ENCODE assay signal across 28 mouse cellular contexts in genomic region chr11:69870289-69871069, GRCm38 (mm10). TPM values are rescaled to one million over a fixed set of nuclear protein-coding genes. Genes with fewer than 3 reads are reported as not detected.
DNase-seq lines count a peak whose midpoint lies in the region; ATAC-seq lines count a peak whose summit lies in the region.
"Had no signal": no experiment of that assay in that cellular context is flagged by ENCODE, and none has a peak within 500 bp of the region (broad histone marks: within the 10 kb centered on the region; RNA-seq: fewer than 3 reads in every experiment).

No protein-coding gene starts in this region.

- H3K36me3 ChIP-seq in liver, embryonic 11.5 days (ENCODE audit: control insufficient read depth, insufficient read depth, low read length): no peaks in the 10 kb centered on the region
- no peaks in the 10 kb centered on the region for H3K36me3 ChIP-seq in intestine, embryonic 16.5 days (ENCODE audit: control insufficient read depth, insufficient read depth, low read length)
- H3K36me3 ChIP-seq in liver, embryonic 13.5 days: no peaks in the 10 kb centered on the region
- H3K36me3 ChIP-seq: embryonic facial prominence, embryonic 10.5 days; embryonic facial prominence, embryonic 12.5 days; forebrain, embryonic 15.5 days; G1E had no signal

- no peak overlapping the region for H3K4me3 ChIP-seq in liver, embryonic 11.5 days (ENCODE audit: low read depth, low read length)
- no peak overlapping the region for H3K4me3 ChIP-seq in brown adipose tissue, adult 24 weeks (ENCODE audit: insufficient read depth, low read depth, low read length)
- H3K4me3 ChIP-seq in intestine, embryonic 16.5 days (ENCODE audit: low read length): no peak overlapping the region
- no peak overlapping the region for H3K4me3 ChIP-seq in liver, embryonic 13.5 days (replicated peaks)
- H3K4me3 ChIP-seq: embryonic facial prominence, embryonic 10.5 days; embryonic facial prominence, embryonic 12.5 days; forebrain, embryonic 13.5 days; forebrain, embryonic 15.5 days had no signal

- H3K9me3 ChIP-seq in liver, embryonic 11.5 days (ENCODE audit: control insufficient read depth, low read length): no peaks in the 10 kb centered on the region
- H3K9me3 ChIP-seq in intestine, embryonic 16.5 days (ENCODE audit: control insufficient read depth, low read length): no peaks in the 10 kb centered on the region
- no peaks in the 10 kb centered on the region for H3K9me3 ChIP-seq in liver, embryonic 13.5 days (replicated peaks)
- H3K9me3 ChIP-seq: embryonic facial prominence, embryonic 10.5 days; embryonic facial prominence, embryonic 12.5 days; forebrain, embryonic 13.5 days; forebrain, embryonic 15.5 days; G1E had no signal

- no peak for DNase-seq in liver, embryonic 11.5 days (ENCODE audit: low spot score)
- DNase-seq in liver: no peak
- no peak for DNase-seq in liver, embryonic 13.5 days
- no peak for DNase-seq in T-cell, adult 2 months (ENCODE audit: low spot score)
- DNase-seq in adrenal gland, adult 18-20 months (ENCODE audit: low spot score in 2 of 2): no peak
- DNase-seq: adrenal gland, adult 8-10 months; adrenal gland, postnatal 14 days; adrenal gland, postnatal 36 days; B cell, adult 2 months; cerebellum, adult 11-12 months; cerebellum, adult 2 months; cerebellum, adult 9-10 months; cerebellum, postnatal 10 days; cerebellum, postnatal 25 days; forebrain, postnatal 0 days had no signal

- H3K27me3 ChIP-seq in liver, embryonic 11.5 days (replicated peaks; ENCODE audit: control insufficient read depth, insufficient read depth, low read length): no peaks in the 10 kb centered on the region
- no peaks in the 10 kb centered on the region for H3K27me3 ChIP-seq in intestine, embryonic 16.5 days (replicated peaks; ENCODE audit: control insufficient read depth, insufficient read depth, low read length)
- no peaks in the 10 kb centered on the region for H3K27me3 ChIP-seq in liver, embryonic 13.5 days
- H3K27me3 ChIP-seq: embryonic facial prominence, embryonic 12.5 days; forebrain, embryonic 13.5 days; forebrain, embryonic 15.5 days had no signal

- H3K27ac ChIP-seq in liver, embryonic 11.5 days (ENCODE audit: low read depth, low read length): no peak overlapping the region
- 0 out of 2 replicates have a peak overlapping the region, but pooled peaks have one; percentile 47 for H3K27ac ChIP-seq in brown adipose tissue, adult 24 weeks (replicated peaks; ENCODE audit: low read depth, low read length)
- H3K27ac ChIP-seq in intestine, embryonic 16.5 days (ENCODE audit: low read length): no peak overlapping the region
- no peak overlapping the region; the same call in 1 of the 2 replicates for H3K27ac ChIP-seq in liver, embryonic 13.5 days
- H3K27ac ChIP-seq: embryonic facial prominence, embryonic 10.5 days; embryonic facial prominence, embryonic 12.5 days; forebrain, embryonic 13.5 days; forebrain, embryonic 15.5 days had no signal

- H3K4me1 ChIP-seq in liver, embryonic 11.5 days (replicated peaks; ENCODE audit: control insufficient read depth, insufficient read depth, low read length): no peaks in the 10 kb centered on the region
- H3K4me1 ChIP-seq in brown adipose tissue, adult 24 weeks (ENCODE audit: control insufficient read depth, insufficient read depth, insufficient read length, low read length): peaks cover 9% of the 10 kb centered on the region; the same call in 1 of the 2 replicates
- H3K4me1 ChIP-seq in intestine, embryonic 16.5 days (ENCODE audit: control insufficient read depth, insufficient read depth, low read length): no peaks in the 10 kb centered on the region
- peaks cover 44% of the 10 kb centered on the region for H3K4me1 ChIP-seq in liver, embryonic 13.5 days (replicated peaks)
- H3K4me1 ChIP-seq: embryonic facial prominence, embryonic 12.5 days; forebrain, embryonic 13.5 days; forebrain, embryonic 15.5 days had no signal

- H3K9ac ChIP-seq in liver, embryonic 11.5 days (ENCODE audit: low read depth, low read length): no peak overlapping the region
- H3K9ac ChIP-seq in intestine, embryonic 16.5 days (ENCODE audit: low read depth, low read length): no peak overlapping the region
- H3K9ac ChIP-seq in liver, embryonic 13.5 days: no peak overlapping the region
- H3K9ac ChIP-seq: embryonic facial prominence, embryonic 12.5 days; forebrain, embryonic 13.5 days; forebrain, embryonic 15.5 days; forebrain, postnatal 0 days had no signal

- no peak overlapping the region for H3K4me2 ChIP-seq in liver, embryonic 11.5 days
- no peak overlapping the region for H3K4me2 ChIP-seq in intestine, embryonic 16.5 days (ENCODE audit: low read depth, low read length)
- no peak overlapping the region for H3K4me2 ChIP-seq in liver, embryonic 13.5 days
- H3K4me2 ChIP-seq: embryonic facial prominence, embryonic 12.5 days; forebrain, embryonic 13.5 days; forebrain, embryonic 15.5 days had no signal

- ATAC-seq in liver, embryonic 11.5 days (replicated peaks; ENCODE audit: low FRiP score): peak; percentile 60; the same call in 1 of the 2 replicates
- ATAC-seq in intestine, embryonic 16.5 days: peak; percentile 86
- ATAC-seq in liver, embryonic 13.5 days (ENCODE audit: low read depth): peak; percentile 58; the same call in 1 of the 2 replicates
- no peak for ATAC-seq in cerebellum, adult (ENCODE audit: insufficient number of reproducible peaks, low FRiP score, low TSS enrichment)
- ATAC-seq: CD4-positive, CD25-positive, alpha-beta regulatory T cell, adult 4 months; forebrain, embryonic 13.5 days; forebrain, embryonic 15.5 days; forebrain, postnatal 0 days; Patski had no signal

- 70% methylated on average over 2 of the region's 2 CpGs for WGBS in liver, embryonic 11.5 days
- 79% methylated on average over 2 of the region's 2 CpGs for WGBS in intestine, embryonic 16.5 days
- 56% methylated on average over 2 of the region's 2 CpGs for WGBS in liver, embryonic 13.5 days (ENCODE audit: insufficient replicate concordance)

RNA-seq across cellular contexts. Expression of gene Tmem95, which starts 7.3 kb away (rescaled TPM):
- not detected in 2 replicates for polyA plus RNA-seq in liver, embryonic 11.5 days (2014; fragmentation: Nextera tagmentation; extraction: Ambion mirVana)
- not detected in 2 replicates for polyA plus RNA-seq in brown adipose tissue, adult 24 weeks (2012; ENCODE audit: insufficient read depth, insufficient read length, missing spikeins)
- not detected in 2 replicates for polyA plus RNA-seq in intestine, embryonic 16.5 days (2015; fragmentation: Nextera tagmentation; extraction: Ambion mirVana)
- polyA plus RNA-seq in liver, embryonic 13.5 days (2015; fragmentation: Nextera tagmentation; extraction: Ambion mirVana): not detected in 2 replicates
- not detected for total RNA-seq in adrenal gland, adult 18-20 months (2021)
- total RNA-seq: adrenal gland, adult 8-10 months; adrenal gland, postnatal 14 days; adrenal gland, postnatal 36 days; CH12.LX; forebrain, postnatal 0 days; G1E had no signal
- polyA plus RNA-seq: CD4-positive, CD25-positive, alpha-beta regulatory T cell, adult 4 months; cerebellum, adult 2 months; cortical plate, adult 2 months; embryonic facial prominence, embryonic 10.5 days; embryonic facial prominence, embryonic 12.5 days; embryonic facial prominence, embryonic 14.5 days; forebrain, embryonic 13.5 days; forebrain, embryonic 15.5 days; forebrain, postnatal 0 days; G1E had no signal

RNA-seq across cellular contexts. Expression of gene Kctd11, which starts 10.7 kb away (rescaled TPM):
- polyA plus RNA-seq in liver, embryonic 11.5 days (2014; fragmentation: Nextera tagmentation; extraction: Ambion mirVana): 2.3 and 3.6 TPM in 2 replicates
- 2.5 and 3.3 TPM in 2 replicates for polyA plus RNA-seq in brown adipose tissue, adult 24 weeks (2012; ENCODE audit: insufficient read depth, insufficient read length, missing spikeins)
- polyA plus RNA-seq in intestine, embryonic 16.5 days (2015; fragmentation: Nextera tagmentation; extraction: Ambion mirVana): 5.5 and 6.2 TPM in 2 replicates
- polyA plus RNA-seq in liver, embryonic 13.5 days (2015; fragmentation: Nextera tagmentation; extraction: Ambion mirVana): 0.89 and 1.3 TPM in 2 replicates
- total RNA-seq in adrenal gland, adult 18-20 months (2021): 1 to 10 TPM; 3.6 to 6.0 TPM

RNA-seq across cellular contexts. Expression of gene Tnk1, which starts 11.9 kb away (rescaled TPM):
- polyA plus RNA-seq in liver, embryonic 11.5 days (2014; fragmentation: Nextera tagmentation; extraction: Ambion mirVana): 0.57 and 0.62 TPM in 2 replicates
- not detected in 2 replicates for polyA plus RNA-seq in brown adipose tissue, adult 24 weeks (2012; ENCODE audit: insufficient read depth, insufficient read length, missing spikeins)
- polyA plus RNA-seq in intestine, embryonic 16.5 days (2015; fragmentation: Nextera tagmentation; extraction: Ambion mirVana): 20.5 and 23.5 TPM in 2 replicates
- 0.76 and 1.5 TPM in 2 replicates for polyA plus RNA-seq in liver, embryonic 13.5 days (2015; fragmentation: Nextera tagmentation; extraction: Ambion mirVana)
- total RNA-seq in adrenal gland, adult 18-20 months (2021): under 1 TPM in 1 of 2 experiments, not detected in 1; 0.38 TPM
- total RNA-seq: adrenal gland, postnatal 36 days; forebrain, postnatal 0 days had no signal
- polyA plus RNA-seq: CD4-positive, CD25-positive, alpha-beta regulatory T cell, adult 4 months; Patski had no signal

RNA-seq across cellular contexts. Expression of gene Plscr3, which starts 24.3 kb away (rescaled TPM):
- 63.5 and 70.1 TPM in 2 replicates for polyA plus RNA-seq in liver, embryonic 11.5 days (2014; fragmentation: Nextera tagmentation; extraction: Ambion mirVana)
- polyA plus RNA-seq in brown adipose tissue, adult 24 weeks (2012; ENCODE audit: insufficient read depth, insufficient read length, missing spikeins): 18.7 TPM in 2 replicates
- polyA plus RNA-seq in intestine, embryonic 16.5 days (2015; fragmentation: Nextera tagmentation; extraction: Ambion mirVana): 73.0 and 75.2 TPM in 2 replicates
- polyA plus RNA-seq in liver, embryonic 13.5 days (2015; fragmentation: Nextera tagmentation; extraction: Ambion mirVana): 28.0 and 29.9 TPM in 2 replicates
- total RNA-seq in adrenal gland, adult 18-20 months (2021): 10 to 100 TPM; 38.2 to 46.2 TPM

RNA-seq across cellular contexts. Expression of gene Acap1, which starts 24.9 kb away (rescaled TPM):
- polyA plus RNA-seq in liver, embryonic 11.5 days (2014; fragmentation: Nextera tagmentation; extraction: Ambion mirVana): 8.6 and 8.7 TPM in 2 replicates
- polyA plus RNA-seq in brown adipose tissue, adult 24 weeks (2012; ENCODE audit: insufficient read depth, insufficient read length, missing spikeins): not detected in 2 replicates
- polyA plus RNA-seq in intestine, embryonic 16.5 days (2015; fragmentation: Nextera tagmentation; extraction: Ambion mirVana): 4.2 and 5.2 TPM in 2 replicates
- polyA plus RNA-seq in liver, embryonic 13.5 days (2015; fragmentation: Nextera tagmentation; extraction: Ambion mirVana): 4.4 and 4.9 TPM in 2 replicates
- total RNA-seq in adrenal gland, adult 18-20 months (2021): 1 to 10 TPM in 1 of 2 experiments, under 1 TPM in 1; 0.43 to 1.5 TPM
